Mouse (Mus musculus): Measurements from ENCODE around the gene 1500011B03Rik. TPM values are rescaled to one million over a fixed set of nuclear protein-coding genes. Genes with fewer than 3 reads are reported as not detected.
"Not testable (repeated sequence)": the region's sequence is repeated elsewhere in the genome, so short reads cannot be mapped to it uniquely, and the experiment has no call there.

Gene 1500011B03Rik
- 10 to 100 TPM; 51.9 to 57.3 TPM for polyA plus RNA-seq (2017; shearing (Covaris generic))

DNA sequence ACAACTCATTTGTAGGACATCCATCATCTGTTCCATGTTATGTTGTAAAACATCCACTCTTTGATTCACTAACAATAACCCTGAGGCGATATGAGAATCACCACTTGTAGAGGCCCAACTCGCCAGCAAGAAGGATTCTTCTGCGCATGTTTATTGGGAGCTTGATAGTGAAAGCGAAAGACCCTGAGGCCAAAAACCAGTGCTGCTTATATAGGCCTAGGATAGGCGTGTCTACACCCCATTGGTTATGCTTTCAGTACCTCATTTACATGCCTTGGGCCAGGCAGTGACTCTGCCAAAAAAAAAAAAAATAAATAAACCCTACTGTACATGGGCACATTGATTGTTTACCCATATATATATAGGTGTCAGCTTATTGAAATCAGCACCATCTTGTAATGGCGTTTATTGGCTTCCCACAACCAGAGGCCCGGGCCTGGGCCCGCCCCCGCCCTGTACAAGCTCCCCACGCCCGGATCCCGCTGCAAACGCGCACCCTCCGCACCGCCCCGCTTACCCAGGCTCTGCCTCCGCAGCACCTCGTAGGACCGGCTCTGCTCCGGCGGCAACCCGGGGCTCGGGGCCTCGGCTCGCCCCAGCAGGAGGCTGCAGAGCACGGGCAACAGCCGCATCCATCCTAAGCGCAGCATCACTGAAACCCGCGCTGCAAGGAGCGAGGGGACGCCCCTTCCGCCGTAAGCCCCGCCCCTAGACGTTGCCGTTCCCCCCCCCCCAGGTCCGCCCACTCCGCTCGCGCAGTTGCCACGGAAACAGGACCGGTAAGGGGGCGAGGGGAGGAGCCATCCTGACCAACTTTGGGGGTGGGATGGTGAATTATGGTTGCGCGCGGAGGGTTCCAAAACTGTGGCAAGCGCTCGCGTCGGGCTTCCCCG lies at the start of gene 1500011B03Rik:
Gene 1500011B03Rik, minus strand, starts transcription at position 673 of the 893 bp plus-strand sequence.
- ATAC-seq, result peak; percentile 59

DNA sequence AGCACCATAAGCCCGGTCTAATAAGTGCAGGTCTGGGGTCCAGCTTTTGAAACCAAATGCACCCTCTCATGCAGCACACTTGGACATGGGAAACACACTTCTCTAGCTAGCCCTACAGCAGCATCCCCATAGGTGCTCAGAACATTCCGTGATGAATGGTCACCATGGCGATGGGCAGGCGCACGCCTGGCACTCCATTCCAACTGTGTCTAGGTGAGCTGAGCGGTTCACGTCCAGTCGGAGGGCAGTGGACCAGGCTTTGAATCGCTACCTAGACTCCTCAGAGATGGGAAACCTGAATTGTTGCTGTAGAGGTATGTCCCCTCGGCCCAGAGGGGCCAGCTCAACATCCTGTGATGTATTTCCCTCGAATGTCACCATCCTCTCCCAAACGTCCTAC lies 42.0 kb upstream of the 1500011B03Rik start:
- no peak for ATAC-seq

- ATAC-seq, result peak; percentile 88
Observed at GRCm38 (mm10) chr5:114864813-114865212, 41.5 kb upstream of the 1500011B03Rik start.

DNA sequence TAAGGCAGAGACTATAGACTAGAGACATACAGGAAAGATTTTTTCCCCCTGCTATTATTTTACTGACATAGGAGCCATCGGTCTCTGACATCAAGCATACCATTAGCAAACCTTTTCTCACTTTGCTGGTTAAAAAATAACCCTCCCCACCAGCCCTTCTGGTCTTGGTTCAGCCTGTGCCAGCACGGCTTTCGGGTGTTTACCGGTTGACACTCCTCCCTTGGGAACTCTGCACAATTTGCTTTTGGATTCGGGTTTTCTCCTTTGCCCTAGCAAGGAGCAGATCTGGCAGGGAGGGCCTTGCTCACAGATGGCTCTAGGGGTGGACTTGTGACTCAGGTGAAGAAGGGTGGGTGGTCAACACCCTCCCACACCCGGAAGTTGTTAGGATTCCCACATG lies 38.5 kb upstream of the 1500011B03Rik start:
- no peak for ATAC-seq

DNA sequence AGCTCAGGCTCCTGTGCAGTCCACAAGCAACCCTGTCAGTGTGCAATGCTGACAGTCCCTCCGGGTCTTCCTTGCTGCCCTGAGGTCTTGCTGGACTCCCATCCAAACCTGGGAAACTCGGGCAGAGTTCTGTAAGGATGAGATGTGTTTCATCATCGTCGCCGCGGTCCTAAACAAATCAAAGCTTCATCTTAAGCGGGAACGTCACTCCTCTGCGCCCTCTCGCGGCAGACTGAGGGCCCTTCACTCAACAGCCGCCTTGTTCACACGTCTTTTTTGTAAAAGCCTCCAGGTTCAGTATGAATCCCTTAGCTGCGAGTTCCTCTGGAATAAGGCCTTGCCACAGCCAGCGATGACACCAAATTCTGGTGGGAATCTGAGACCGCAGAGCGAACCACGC lies 36.0 kb upstream of the 1500011B03Rik start:
- peak; percentile 49 for ATAC-seq

GRCm38 (mm10) chr5:114858582-114858981 lies 35.3 kb upstream of the 1500011B03Rik start, which contains the start of gene Gm9936:
Gene Gm9936, minus strand, starts transcription at chr5:114858682.
- no peak for ATAC-seq

GRCm38 (mm10) chr5:114853364-114853763 lies 30.1 kb upstream of the 1500011B03Rik start, which contains the start of gene 4930519G04Rik:
Gene 4930519G04Rik, plus strand, starts transcription at chr5:114853664.
- ATAC-seq, result not testable (repeated sequence)

GRCm38 (mm10) chr5:114851565-114852236 lies 28.4 kb upstream of the 1500011B03Rik start:
- ATAC-seq, result no peak

DNA sequence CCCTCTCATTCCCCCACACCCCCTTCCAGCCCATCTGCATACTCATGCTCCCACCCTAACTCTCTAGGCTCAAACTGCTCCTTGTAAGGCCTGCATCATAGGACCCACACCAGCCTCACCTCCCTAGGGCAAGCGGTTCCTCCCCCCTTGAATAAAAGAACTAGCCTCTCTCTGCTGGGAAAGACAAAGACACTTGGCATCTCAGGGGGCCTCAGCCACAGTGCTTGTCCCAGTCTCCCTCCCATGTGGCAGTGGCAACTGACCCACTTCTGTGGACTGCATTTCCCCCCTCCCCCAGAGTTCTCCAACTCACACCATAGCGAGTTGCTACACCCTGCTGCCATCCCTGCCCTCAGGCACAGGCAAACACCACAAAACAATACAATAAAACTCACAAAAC lies 21.1 kb upstream of the 1500011B03Rik start:
- not testable (repeated sequence) for ATAC-seq

- no peak for ATAC-seq
Observed at GRCm38 (mm10) chr5:114842674-114843073, 19.4 kb upstream of the 1500011B03Rik start.

- not testable (repeated sequence) for ATAC-seq
Observed at GRCm38 (mm10) chr5:114842155-114842554, 18.9 kb upstream of the 1500011B03Rik start.

DNA sequence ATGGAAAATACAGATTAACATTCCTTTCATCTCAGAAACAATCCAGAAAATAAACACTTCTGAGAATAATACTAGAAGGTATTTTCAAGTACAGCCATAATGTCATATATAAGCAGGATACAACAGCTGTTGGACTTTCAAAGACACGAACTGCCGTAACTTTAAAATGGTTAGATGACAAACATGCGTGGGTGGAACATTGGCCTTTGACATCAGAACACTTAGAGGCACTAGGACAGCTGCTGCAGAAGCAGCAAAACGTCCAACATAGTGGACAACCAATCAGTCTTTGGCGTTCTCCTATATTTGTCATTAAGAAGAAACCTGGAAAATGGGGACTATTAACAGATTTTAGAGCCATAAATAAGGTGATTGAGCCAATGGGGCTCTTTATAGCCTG lies 17.2 kb upstream of the 1500011B03Rik start:
- ATAC-seq, result not testable (repeated sequence)

DNA sequence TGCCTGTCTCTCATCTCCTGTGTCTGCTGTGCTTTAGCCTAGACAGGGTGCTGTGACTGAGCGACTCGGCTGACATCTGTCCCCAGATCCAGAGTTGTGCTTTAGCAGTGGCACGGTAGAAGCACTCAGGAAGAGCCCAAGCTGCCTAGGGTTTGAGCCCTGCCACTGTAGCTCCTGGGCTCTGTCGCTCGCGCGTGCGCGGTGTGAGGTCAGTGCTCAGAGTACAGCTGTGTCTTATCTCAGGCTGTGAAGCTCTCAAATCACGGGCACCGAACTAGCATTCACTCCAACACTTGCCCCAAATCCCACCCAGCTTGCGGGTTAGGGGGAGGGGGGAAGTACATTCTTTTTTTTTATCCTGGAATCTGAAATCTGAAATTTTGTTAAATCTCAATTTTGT lies 13.6 kb upstream of the 1500011B03Rik start:
- no peak for ATAC-seq

DNA sequence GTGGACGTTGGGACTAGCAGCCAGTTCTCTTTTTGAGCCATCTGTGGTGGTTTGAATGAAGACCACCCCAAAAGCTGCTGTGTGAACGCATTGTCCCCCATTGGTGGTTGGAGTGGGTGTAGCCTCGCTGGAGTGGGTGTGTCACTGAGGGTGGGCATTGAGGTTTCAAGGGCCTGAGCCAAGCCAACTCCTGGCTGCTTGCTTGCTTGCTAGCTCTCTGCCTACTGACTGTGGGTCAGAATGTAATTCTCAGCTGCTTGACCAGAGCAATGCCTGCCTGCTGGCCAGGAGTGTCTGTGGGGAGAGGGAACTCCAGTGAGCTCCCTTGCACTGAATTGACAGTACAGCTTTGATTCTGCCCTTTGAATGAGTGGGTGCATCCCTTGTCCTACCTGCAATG lies 6.5 kb upstream of the 1500011B03Rik start:
- ATAC-seq, result no peak

DNA sequence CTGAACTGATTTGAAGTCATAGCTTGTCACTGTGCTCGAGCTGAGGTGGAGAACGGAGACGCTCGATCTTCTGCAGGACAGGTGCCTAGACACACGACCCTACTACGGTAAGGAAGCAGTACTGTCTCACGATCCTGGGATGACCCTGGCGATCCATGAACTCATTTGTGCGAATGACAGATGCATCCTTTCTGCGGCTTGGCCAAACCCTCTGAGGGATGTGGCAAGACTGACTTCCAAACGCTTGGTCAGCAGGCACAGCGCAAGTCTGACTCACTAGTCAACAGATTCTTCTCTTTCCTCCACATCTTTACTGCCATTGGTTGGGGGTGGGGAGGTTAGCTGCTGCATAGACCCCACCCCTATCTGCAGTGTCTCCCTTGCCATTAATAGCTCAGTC lies 4.2 kb upstream of the 1500011B03Rik start:
- no peak for ATAC-seq

- ATAC-seq, result peak; percentile 87
Observed at GRCm38 (mm10) chr5:114825978-114826691, 2.9 kb upstream of the 1500011B03Rik start.

DNA sequence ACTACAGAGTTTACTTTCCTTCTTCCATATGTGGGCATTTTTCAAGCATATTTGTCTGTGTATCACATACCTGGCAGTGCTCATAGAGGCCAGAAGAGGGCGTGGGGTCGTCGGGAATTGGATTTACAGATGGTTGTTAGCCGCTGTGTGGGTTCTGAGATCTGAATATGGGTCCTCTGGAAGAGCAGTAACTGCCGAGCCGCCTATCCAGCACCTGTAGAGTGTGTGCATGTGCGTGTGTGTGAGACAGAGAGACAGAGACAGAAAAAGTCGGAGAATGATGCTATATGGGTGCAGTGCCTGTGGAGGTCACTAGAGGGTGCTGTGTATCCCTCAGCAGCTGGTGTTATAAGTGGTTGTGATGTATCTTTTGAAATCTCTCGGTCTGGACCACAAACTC lies 929 bp upstream of the 1500011B03Rik start:
- peak; percentile 48 for ATAC-seq

DNA sequence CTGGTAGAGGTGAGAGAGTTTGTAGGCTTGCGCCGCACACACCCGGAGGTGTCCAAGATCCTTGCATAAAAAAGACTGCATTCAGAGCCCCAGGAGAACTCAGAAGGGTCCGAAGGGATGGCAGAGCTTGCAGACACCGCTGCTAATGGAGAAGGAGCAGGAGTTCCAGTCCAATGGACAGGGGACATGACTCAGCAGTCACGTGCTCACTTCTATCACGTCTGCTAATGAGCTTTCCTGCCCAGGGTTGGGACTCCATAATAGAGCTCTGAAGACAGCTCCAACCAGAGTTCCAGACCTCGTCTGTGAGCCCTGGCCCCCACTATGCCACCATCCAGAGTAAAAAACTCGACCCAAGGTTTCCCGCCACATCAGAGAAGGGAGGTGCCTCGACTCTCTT lies 5.1 kb downstream of the 1500011B03Rik start:
- no peak for ATAC-seq

GRCm38 (mm10) chr5:114816599-114816998 lies 6.7 kb downstream of the 1500011B03Rik start:
- ATAC-seq, result no peak

GRCm38 (mm10) chr5:114813525-114814181 lies 9.6 kb downstream of the 1500011B03Rik start:
- ATAC-seq, result peak; percentile 99

- ATAC-seq, result no peak
Observed at GRCm38 (mm10) chr5:114809826-114810225, 13.4 kb downstream of the 1500011B03Rik start.

- no peak for ATAC-seq
Observed at GRCm38 (mm10) chr5:114809181-114809756, 14.0 kb downstream of the 1500011B03Rik start.
